Mouse (Mus musculus) lung, embryonic 15.5 days (tissue): ENCODE measurements at regions not wholly inside any gene's neighbourhood (a gene's known extent, or its start where the extent isn't known, plus 50 kb on each side); places are given as distances from the start of the nearest gene placed in this dataset.

Experiments used
- ATAC-seq: fragments of 200-750 bp; cut with Nextera tagmentation; 2 replicates; pipeline ENCODE4 v1.8.0; 2017; ENCODE audit warnings: moderate number of reproducible peaks, borderline replicate concordance; ENCODE audit not compliant: low FRiP score, low TSS enrichment; ENCODE audit errors: extremely low read depth
- H3K27ac ChIP-seq: fragments of 300-500 bp; sonication (generic); 2 replicates; pipeline ENCODE4 v1.5.1; 2015; ENCODE audit warnings: moderate library complexity, mild to moderate bottlenecking, inconsistent platforms
- H3K27me3 ChIP-seq: fragments of 300-500 bp; sonication (generic); 2 replicates; pipeline ENCODE4 v1.6.1; 2015; ENCODE audit warnings: inconsistent platforms
- H3K36me3 ChIP-seq: fragments of 300-500 bp; sonication (generic); 2 replicates; pipeline ENCODE4 v1.6.1; 2015; ENCODE audit warnings: inconsistent platforms
- H3K4me1 ChIP-seq: fragments of 300-500 bp; sonication (generic); 2 replicates; pipeline ENCODE4 v1.6.1; 2015; ENCODE audit warnings: inconsistent platforms
- H3K4me2 ChIP-seq: fragments of 300-500 bp; sonication (generic); 2 replicates; pipeline ENCODE4 v1.6.1; 2015; ENCODE audit warnings: inconsistent platforms, mild to moderate bottlenecking, moderate library complexity
- H3K4me3 ChIP-seq: fragments of 300-500 bp; sonication (generic); 2 replicates; pipeline ENCODE4 v1.5.1; 2015; ENCODE audit warnings: mild to moderate bottlenecking, inconsistent platforms
- H3K9ac ChIP-seq: fragments of 300-500 bp; sonication (generic); 2 replicates; pipeline ENCODE4 v1.6.1; 2015; ENCODE audit warnings: inconsistent platforms
- H3K9me3 ChIP-seq: fragments of 300-500 bp; sonication (generic); 2 replicates; pipeline ENCODE4 v1.6.1; 2016; ENCODE audit warnings: inconsistent platforms
- WGBS: fragments of 180-500 bp; shearing (Covaris S2); methylation state at CpG from one replicate; pipeline ENCODE4 v1.1.7; 2015; 5-methylcytosine and 5-hydroxymethylcytosine counted together

- no peak for ATAC-seq
- no peak overlapping the region for H3K4me2 ChIP-seq
- H3K9ac ChIP-seq: no peak overlapping the region
- no peak overlapping the region for H3K4me3 ChIP-seq
- H3K27ac ChIP-seq: no peak overlapping the region
- H3K27me3 ChIP-seq: no peaks in the 10 kb centered on the region
- no peaks in the 10 kb centered on the region for H3K36me3 ChIP-seq
- 46% methylated on average over 1 of the region's 1 CpGs for WGBS
- H3K4me1 ChIP-seq: no peaks in the 10 kb centered on the region
- H3K9me3 ChIP-seq: no peaks in the 10 kb centered on the region
Observed at GRCm38 (mm10) chr14:102686791-102687190, 295.6 kb downstream of the Kctd12 start.

- H3K27ac ChIP-seq: no peak overlapping the region
Observed at GRCm38 (mm10) chr14:102676582-102676981, 305.9 kb downstream of the Kctd12 start.

GRCm38 (mm10) chr14:102674635-102675034 lies 307.8 kb downstream of the Kctd12 start:
- no peak overlapping the region for H3K4me2 ChIP-seq
- no peak overlapping the region for H3K4me3 ChIP-seq
- 82% methylated on average over 5 of the region's 5 CpGs for WGBS
- no peaks in the 10 kb centered on the region for H3K27me3 ChIP-seq
- ATAC-seq: no peak
- H3K27ac ChIP-seq: no peak overlapping the region
- H3K9me3 ChIP-seq: no peaks in the 10 kb centered on the region
- no peaks in the 10 kb centered on the region for H3K4me1 ChIP-seq
- no peaks in the 10 kb centered on the region for H3K36me3 ChIP-seq
- no peak overlapping the region for H3K9ac ChIP-seq

More at GRCm38 (mm10) chr14:102676582-102676981, 305.9 kb downstream of the Kctd12 start:
- no peak for ATAC-seq
- Histone ChIP-seq H3K9me3 (no peaks in the 10 kb centered on the region), H3K36me3 (no peaks in the 10 kb centered on the region), H3K4me3 (no peak overlapping the region), H3K4me2 (no peak overlapping the region), H3K4me1 (no peaks in the 10 kb centered on the region), H3K9ac (no peak overlapping the region), H3K27me3 (no peaks in the 10 kb centered on the region)
- WGBS: 68% methylated on average over 5 of the region's 5 CpGs

- Histone ChIP-seq H3K27ac (no peak overlapping the region), H3K4me1 (no peaks in the 10 kb centered on the region), H3K36me3 (no peaks in the 10 kb centered on the region), H3K4me2 (no peak overlapping the region), H3K9ac (no peak overlapping the region), H3K27me3 (no peaks in the 10 kb centered on the region), H3K9me3 (no peaks in the 10 kb centered on the region), H3K4me3 (no peak overlapping the region)
- 81% methylated on average over 5 of the region's 5 CpGs for WGBS
- no peak for ATAC-seq
Observed at GRCm38 (mm10) chr14:102673724-102674123, 308.7 kb downstream of the Kctd12 start.

- Histone ChIP-seq H3K27ac (no peak overlapping the region), H3K36me3 (no peaks in the 10 kb centered on the region), H3K4me2 (no peak overlapping the region), H3K4me3 (no peak overlapping the region), H3K4me1 (no peaks in the 10 kb centered on the region), H3K27me3 (no peaks in the 10 kb centered on the region), H3K9ac (no peak overlapping the region), H3K9me3 (no peaks in the 10 kb centered on the region)
- ATAC-seq: no peak
- WGBS: 44% methylated on average over 2 of the region's 2 CpGs
Observed at GRCm38 (mm10) chr14:102663240-102663639, 319.2 kb downstream of the Kctd12 start.

- 80% methylated on average over 11 of the region's 11 CpGs for WGBS
- Histone ChIP-seq H3K4me2 (no peak overlapping the region), H3K4me3 (no peak overlapping the region), H3K9ac (no peak overlapping the region), H3K9me3 (no peaks in the 10 kb centered on the region), H3K36me3 (no peaks in the 10 kb centered on the region), H3K4me1 (no peaks in the 10 kb centered on the region), H3K27ac (no peak overlapping the region), H3K27me3 (no peaks in the 10 kb centered on the region)
- no peak for ATAC-seq
Observed at GRCm38 (mm10) chr14:102660351-102660750, 322.1 kb downstream of the Kctd12 start.

GRCm38 (mm10) chr14:102656235-102656634 lies 326.2 kb downstream of the Kctd12 start:
- Histone ChIP-seq H3K4me1 (no peaks in the 10 kb centered on the region), H3K36me3 (no peaks in the 10 kb centered on the region), H3K4me3 (no peak overlapping the region), H3K27me3 (no peaks in the 10 kb centered on the region), H3K9me3 (no peaks in the 10 kb centered on the region), H3K9ac (no peak overlapping the region), H3K4me2 (no peak overlapping the region), H3K27ac (no peak overlapping the region)
- ATAC-seq: no peak
- WGBS: 70% methylated on average over 1 of the region's 1 CpGs

GRCm38 (mm10) chr14:102629601-102630000 lies 352.8 kb downstream of the Kctd12 start:
- Histone ChIP-seq H3K4me2 (no peak overlapping the region), H3K36me3 (no peaks in the 10 kb centered on the region), H3K4me3 (no peak overlapping the region), H3K27ac (no peak overlapping the region), H3K4me1 (no peaks in the 10 kb centered on the region), H3K27me3 (no peaks in the 10 kb centered on the region; the same call in 1 of the 2 replicates), H3K9ac (no peak overlapping the region), H3K9me3 (no peaks in the 10 kb centered on the region)
- ATAC-seq: no peak
- 63% methylated on average over 2 of the region's 2 CpGs for WGBS

- ATAC-seq: no peak
- no peak overlapping the region for H3K9ac ChIP-seq
- H3K27me3 ChIP-seq: no peaks in the 10 kb centered on the region
- no peaks in the 10 kb centered on the region for H3K4me1 ChIP-seq
- no peaks in the 10 kb centered on the region for H3K36me3 ChIP-seq
- no peak overlapping the region for H3K4me2 ChIP-seq
- H3K4me3 ChIP-seq: no peak overlapping the region
- H3K27ac ChIP-seq: no peak overlapping the region
- H3K9me3 ChIP-seq: no peaks in the 10 kb centered on the region
Observed at GRCm38 (mm10) chr14:102621546-102621945, 360.9 kb downstream of the Kctd12 start.

GRCm38 (mm10) chr14:102619056-102619455 lies 363.4 kb downstream of the Kctd12 start:
- no peaks in the 10 kb centered on the region for H3K4me1 ChIP-seq
- no peak overlapping the region for H3K9ac ChIP-seq
- no peak overlapping the region for H3K4me3 ChIP-seq
- H3K4me2 ChIP-seq: no peak overlapping the region
- no peak overlapping the region for H3K27ac ChIP-seq
- H3K36me3 ChIP-seq: no peaks in the 10 kb centered on the region
- no peak for ATAC-seq
- no peaks in the 10 kb centered on the region for H3K27me3 ChIP-seq
- WGBS: 47% methylated on average over 4 of the region's 4 CpGs
- H3K9me3 ChIP-seq: no peaks in the 10 kb centered on the region

GRCm38 (mm10) chr14:102615588-102616309 lies 366.7 kb downstream of the Kctd12 start:
- 69% methylated on average over 7 of the region's 7 CpGs for WGBS
- no peak overlapping the region for H3K27ac ChIP-seq
- no peaks in the 10 kb centered on the region for H3K4me1 ChIP-seq
- H3K9me3 ChIP-seq: no peaks in the 10 kb centered on the region
- H3K4me3 ChIP-seq: no peak overlapping the region
- no peaks in the 10 kb centered on the region for H3K36me3 ChIP-seq
- H3K27me3 ChIP-seq: no peaks in the 10 kb centered on the region
- ATAC-seq: no peak
- H3K4me2 ChIP-seq: no peak overlapping the region
- H3K9ac ChIP-seq: no peak overlapping the region

GRCm38 (mm10) chr14:102606055-102606454 lies 376.4 kb downstream of the Kctd12 start:
- Histone ChIP-seq H3K9me3 (no peaks in the 10 kb centered on the region), H3K27me3 (no peaks in the 10 kb centered on the region), H3K4me2 (no peak overlapping the region), H3K27ac (no peak overlapping the region), H3K36me3 (no peaks in the 10 kb centered on the region), H3K4me3 (no peak overlapping the region), H3K4me1 (no peaks in the 10 kb centered on the region), H3K9ac (no peak overlapping the region)
- ATAC-seq: no peak
- WGBS: 67% methylated on average over 5 of the region's 5 CpGs

- ATAC-seq: peak; percentile 64; the same call in 1 of the 2 replicates
- Histone ChIP-seq H3K9me3 (no peaks in the 10 kb centered on the region), H3K36me3 (no peaks in the 10 kb centered on the region), H3K27ac (no peak overlapping the region), H3K4me3 (no peak overlapping the region), H3K27me3 (no peaks in the 10 kb centered on the region), H3K4me2 (no peak overlapping the region), H3K9ac (no peak overlapping the region), H3K4me1 (no peaks in the 10 kb centered on the region)
- 47% methylated on average over 3 of the region's 3 CpGs for WGBS
Observed at GRCm38 (mm10) chr14:102594850-102595249, 387.6 kb downstream of the Kctd12 start.
